Mouse (Mus musculus) heart, postnatal 0 days (tissue): ENCODE measurements around the gene Psme2. TPM values are rescaled to one million over a fixed set of nuclear protein-coding genes. Genes with fewer than 3 reads are reported as not detected.

Experiments used
- ATAC-seq: fragments of 200-750 bp; cut with Nextera tagmentation; 2 replicates; pipeline ENCODE4 v1.8.0; 2017; ENCODE audit warnings: low read depth, moderate number of reproducible peaks, moderate library complexity; ENCODE audit not compliant: insufficient read depth
- DNase-seq: peaks from one replicate; pipeline ENCODE4 v3.0.0-alpha.2; 2016; ENCODE audit warnings: low spot score
- H3K27ac ChIP-seq: fragments of 300-500 bp; sonication (generic); 2 replicates; pipeline ENCODE4 v1.5.1; 2014; ENCODE audit warnings: low read depth, mild to moderate bottlenecking
- H3K27me3 ChIP-seq: fragments of 300-500 bp; sonication (generic); 2 replicates; pipeline ENCODE4 v1.6.1; 2014; ENCODE audit warnings: low read length, mixed read lengths; ENCODE audit not compliant: control insufficient read depth, insufficient read depth
- H3K36me3 ChIP-seq: fragments of 300-500 bp; sonication (generic); replicated peaks from 2 replicates; pipeline ENCODE4 v1.6.1; 2014; ENCODE audit warnings: low read length, mixed read lengths; ENCODE audit not compliant: control insufficient read depth, insufficient read depth
- H3K4me1 ChIP-seq: fragments of 300-500 bp; sonication (generic); 2 replicates; pipeline ENCODE4 v1.6.1; 2014; ENCODE audit warnings: antibody characterized with exemption; ENCODE audit not compliant: control insufficient read depth, insufficient read depth
- H3K4me2 ChIP-seq: fragments of 300-500 bp; sonication (generic); 2 replicates; pipeline ENCODE4 v1.6.1; 2014; ENCODE audit warnings: low read depth, mild to moderate bottlenecking, low read length, moderate library complexity
- H3K4me3 ChIP-seq: fragments of 300-500 bp; sonication (generic); 2 replicates; pipeline ENCODE4 v1.5.1; 2014; ENCODE audit warnings: low read depth, low read length
- H3K9ac ChIP-seq: fragments of 300-500 bp; sonication (generic); replicated peaks from 2 replicates; pipeline ENCODE4 v1.6.1; 2014; ENCODE audit warnings: low read depth, low read length, mixed read lengths
- H3K9me3 ChIP-seq: fragments of 300-500 bp; sonication (generic); replicated peaks from 2 replicates; pipeline ENCODE4 v1.6.1; 2016; ENCODE audit warnings: low read length; ENCODE audit not compliant: control insufficient read depth
- CTCF ChIP-seq: IDR thresholded peaks from 2 replicates; pipeline ENCODE4 v1.5.1; 2016; ENCODE audit warnings: antibody characterized with exemption, control low read depth, low read depth
- EP300 ChIP-seq: IDR thresholded peaks from 2 replicates; pipeline ENCODE4 v1.6.1; 2016; ENCODE audit warnings: antibody characterized with exemption, low read depth
- whole genome bisulfite sequencing: fragments of 180-500 bp; shearing (Covaris S2); extraction: QIAGEN DNeasy Blood & Tissue Kit; methylation state at CpG from one replicate; pipeline ENCODE4 v1.1.7; 2014; 5-methylcytosine and 5-hydroxymethylcytosine counted together
- polyA plus RNA-seq: library from polyadenylated mRNA; unstranded; fragments of >200 nt; fragmentation: Nextera tagmentation; extraction: Ambion mirVana; gene quantifications from 2 replicates; pipeline ENCODE4 v1.2.1, GENCODE M21; 2015
- total RNA-seq: library from RNA; depleted of rRNA; stranded (reverse); fragments of >200 nt; gene quantifications from 2 replicates; pipeline ENCODE4 v1.2.3, GENCODE M21; 2014; ENCODE audit warnings: low replicate concordance

The Psme2 gene
- total and polyA plus RNA-seq, 2 experiments from 2014 or later, result 35.3 to 220 TPM

- Histone ChIP-seq H3K9ac (peak within 1 kb of the TSS; percentile 67), H3K36me3 (peaks cover 35% of the 10 kb centered on the region), H3K9me3 (no peaks in the 10 kb centered on the region), H3K27me3 (no peaks in the 10 kb centered on the region), H3K4me3 (peak within 1 kb of the TSS; percentile 77), H3K27ac (peak within 1 kb of the TSS; percentile 81), H3K4me2 (peak within 1 kb of the TSS; percentile 96), H3K4me1 (peaks cover 11% of the 10 kb centered on the region; the same call in 1 of the 2 replicates)
- ATAC-seq (peak; percentile 91), DNase-seq (peak; percentile 76)
- TF ChIP-seq EP300, result no peak
- no peak for TF ChIP-seq CTCF
- 2% methylated on average over 43 of the region's 43 CpGs for WGBS
Measured at GRCm38 (mm10) chr14:55584702-55585565, 6.0 kb downstream of the Psme2 start, which contains the start of gene Emc9. Gene Emc9, minus strand, starts transcription at chr14:55585302.

- peak overlapping the region; percentile 96 for H3K4me2 ChIP-seq
- H3K9me3 ChIP-seq, result no peaks in the 10 kb centered on the region
- no peak for TF ChIP-seq CTCF
- no peak for TF ChIP-seq EP300
- peak overlapping the region; percentile 77 for H3K4me3 ChIP-seq
- DNase-seq, result no peak
- H3K27ac ChIP-seq, result peak overlapping the region; percentile 81; the same call in 1 of the 2 replicates
- WGBS, result 48% methylated on average over 5 of the region's 5 CpGs
- no peak for ATAC-seq
- H3K36me3 ChIP-seq, result peaks cover 39% of the 10 kb centered on the region
- peak overlapping the region; percentile 67 for H3K9ac ChIP-seq
- no peaks in the 10 kb centered on the region for H3K27me3 ChIP-seq
- peaks cover 12% of the 10 kb centered on the region; the same call in 1 of the 2 replicates for H3K4me1 ChIP-seq
Measured at GRCm38 (mm10) chr14:55584303-55584701, 6.6 kb downstream of the Psme2 start.

- Histone ChIP-seq H3K27me3 (no peaks in the 10 kb centered on the region), H3K9ac (no peak overlapping the region), H3K4me1 (peaks cover 20% of the 10 kb centered on the region; the same call in 1 of the 2 replicates), H3K36me3 (peaks cover 27% of the 10 kb centered on the region), H3K4me2 (no peak overlapping the region), H3K27ac (no peak overlapping the region), H3K9me3 (no peaks in the 10 kb centered on the region), H3K4me3 (no peak overlapping the region)
- TF ChIP-seq CTCF (no peak), EP300 (no peak)
- no peak for ATAC-seq
- no peak for DNase-seq
- WGBS, result 76% methylated on average over 9 of the region's 9 CpGs
Measured at GRCm38 (mm10) chr14:55581981-55582681, 8.8 kb downstream of the Psme2 start.

GRCm38 (mm10) chr14:55580731-55581130 lies 10.2 kb downstream of the Psme2 start:
- no peak for DNase-seq
- Histone ChIP-seq H3K36me3 (peaks cover 27% of the 10 kb centered on the region), H3K4me3 (no peak overlapping the region), H3K9ac (no peak overlapping the region), H3K27me3 (no peaks in the 10 kb centered on the region), H3K9me3 (no peaks in the 10 kb centered on the region), H3K4me2 (no peak overlapping the region), H3K4me1 (peaks cover 16% of the 10 kb centered on the region; the same call in 1 of the 2 replicates), H3K27ac (no peak overlapping the region)
- 93% methylated on average over 16 of the region's 16 CpGs for WGBS
- no peak for ATAC-seq
- TF ChIP-seq EP300, result no peak
- TF ChIP-seq CTCF, result no peak

- no peaks in the 10 kb centered on the region for H3K27me3 ChIP-seq
- H3K4me3 ChIP-seq, result no peak overlapping the region
- DNase-seq, result no peak
- peaks cover 27% of the 10 kb centered on the region for H3K36me3 ChIP-seq
- no peak overlapping the region for H3K4me2 ChIP-seq
- no peak overlapping the region for H3K9ac ChIP-seq
- 85% methylated on average over 23 of the region's 23 CpGs for WGBS
- no peaks in the 10 kb centered on the region for H3K9me3 ChIP-seq
- no peak overlapping the region for H3K27ac ChIP-seq
- no peak for TF ChIP-seq CTCF
- no peak for TF ChIP-seq EP300
- peaks cover 14% of the 10 kb centered on the region; the same call in 1 of the 2 replicates for H3K4me1 ChIP-seq
- no peak for ATAC-seq
Measured at GRCm38 (mm10) chr14:55579511-55580496, 11.1 kb downstream of the Psme2 start.
